ENCODE assay signal across 14 mouse cellular contexts in the genomic region with DNA sequence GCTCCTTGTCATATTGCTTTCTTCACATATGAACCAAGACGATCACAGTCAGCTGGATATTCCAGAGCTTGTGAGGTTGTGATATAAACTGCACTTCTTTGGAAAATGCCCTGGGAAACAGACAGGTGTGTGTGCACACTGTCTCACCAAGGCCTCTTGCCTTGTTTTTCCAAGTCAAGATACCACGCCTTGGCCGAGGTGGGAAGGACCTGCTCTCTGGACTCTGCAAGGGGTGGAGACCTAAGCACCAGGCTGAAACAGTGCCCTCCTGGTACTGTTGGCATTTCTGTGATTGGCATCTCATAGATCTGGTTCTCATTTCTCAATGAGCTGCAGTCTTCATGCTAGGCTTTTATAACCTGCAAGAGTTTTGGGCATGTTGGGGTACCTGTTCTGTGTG.
"Had no signal": no experiment of that assay in that cellular context is flagged by ENCODE, and none has a peak within 500 bp of the region (broad histone marks: within the 10 kb centered on the region; RNA-seq: fewer than 3 reads in every experiment).

No protein-coding gene starts in this region.

- H3K27me3 ChIP-seq: neural tube, embryonic 13.5 days had no signal

- H3K36me3 ChIP-seq: midbrain, embryonic 10.5 days; midbrain, embryonic 12.5 days; neural tube, embryonic 13.5 days had no signal

- H3K4me1 ChIP-seq: midbrain, embryonic 12.5 days had no signal

- H3K9ac ChIP-seq: liver, embryonic 14.5 days; lung, embryonic 14.5 days; midbrain, embryonic 12.5 days; neural tube, embryonic 13.5 days had no signal

- H3K9me3 ChIP-seq: midbrain, embryonic 10.5 days; midbrain, embryonic 12.5 days; neural tube, embryonic 13.5 days had no signal

- H3K4me2 ChIP-seq: lung, embryonic 14.5 days; midbrain, embryonic 12.5 days; neural tube, embryonic 13.5 days had no signal

- H3K27ac ChIP-seq: liver, embryonic 14.5 days; midbrain, embryonic 10.5 days; midbrain, embryonic 12.5 days had no signal

- DNase-seq: lung, embryonic 14.5 days; midbrain, embryonic 14.5 days; right cerebral cortex, adult 18-20 months; right cerebral cortex, postnatal 25 days; right cerebral cortex, postnatal 4 days; spleen, adult 18-20 months; thymus, adult 2 months; thymus, postnatal 36 days had no signal

- H3K4me3 ChIP-seq: midbrain, embryonic 10.5 days; midbrain, embryonic 12.5 days; myocyte; neural tube, embryonic 13.5 days had no signal

- ATAC-seq: midbrain, embryonic 16.5 days had no signal
